Mouse (Mus musculus) olfactory bulb, adult 2 months (tissue): ENCODE data around the gene B3gntl1.

Experiments
- CTCF ChIP-seq: fragments of 200-500 bp; IDR thresholded peaks from 2 replicates; pipeline ENCODE4 v1.5.1; 2012; ENCODE audit warnings: low read depth, mild to moderate bottlenecking, low read length, moderate library complexity; ENCODE audit not compliant: insufficient read depth
- POLR2A ChIP-seq: fragments of 200-500 bp; IDR thresholded peaks from 2 replicates; pipeline ENCODE4 v1.6.1; 2012; ENCODE audit warnings: mild to moderate bottlenecking, low read depth, low read length, moderate library complexity; ENCODE audit not compliant: insufficient read depth

DNA sequence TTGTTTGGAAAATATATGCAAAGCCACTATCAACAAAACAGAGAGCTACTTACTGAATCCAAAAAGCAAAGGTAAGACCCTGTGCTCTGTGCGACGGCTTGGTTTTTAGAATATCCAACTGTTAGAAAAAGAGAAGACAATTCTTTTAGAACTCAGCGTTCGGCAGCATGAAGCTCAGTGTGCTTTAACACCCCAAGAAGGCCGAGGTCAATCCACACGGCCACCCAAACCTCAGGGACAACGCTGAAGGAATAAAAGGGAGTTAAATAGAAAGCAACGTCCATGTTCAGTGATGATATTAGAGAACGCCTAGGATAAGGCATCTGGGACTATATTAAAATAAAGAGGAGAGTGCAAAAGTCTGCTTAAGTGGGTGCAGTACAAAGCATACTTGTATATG, 21.4 kb downstream of the B3gntl1 start:
- no peak for TF ChIP-seq CTCF
- no peak for TF ChIP-seq POLR2A
